Mouse (Mus musculus) heart, embryonic 16.5 days (tissue): ENCODE measurements around the gene Stk26. TPM values are rescaled to one million over a fixed set of nuclear protein-coding genes. Genes with fewer than 3 reads are reported as not detected.

Experiments used
- ATAC-seq: fragments of 200-750 bp; cut with Nextera tagmentation; replicated peaks from 2 replicates; pipeline ENCODE4 v1.8.0; 2017; ENCODE audit warnings: moderate number of reproducible peaks; ENCODE audit not compliant: insufficient read depth, low FRiP score; ENCODE audit errors: extremely low read depth
- H3K27ac ChIP-seq: fragments of 300-500 bp; sonication (generic); 2 replicates; pipeline ENCODE4 v1.5.1; 2014; ENCODE audit warnings: mild to moderate bottlenecking, low read length, control low read depth, moderate library complexity
- H3K27me3 ChIP-seq: fragments of 300-500 bp; sonication (generic); 2 replicates; pipeline ENCODE4 v1.6.1; 2014; ENCODE audit warnings: low read length, mixed read lengths; ENCODE audit not compliant: control insufficient read depth, insufficient read depth
- H3K36me3 ChIP-seq: fragments of 300-500 bp; sonication (generic); 2 replicates; pipeline ENCODE4 v1.6.1; 2014; ENCODE audit not compliant: control insufficient read depth, insufficient read depth
- H3K4me1 ChIP-seq: fragments of 300-500 bp; sonication (generic); 2 replicates; pipeline ENCODE4 v1.6.1; 2014; ENCODE audit warnings: low read length, mixed read lengths; ENCODE audit not compliant: control insufficient read depth, insufficient read depth
- H3K4me2 ChIP-seq: fragments of 300-500 bp; sonication (generic); 2 replicates; pipeline ENCODE4 v1.6.1; 2014; ENCODE audit warnings: low read depth, mild to moderate bottlenecking, control low read depth, low read length
- H3K4me3 ChIP-seq: fragments of 300-500 bp; sonication (generic); 2 replicates; pipeline ENCODE4 v1.5.1; 2014; ENCODE audit warnings: mild to moderate bottlenecking, control low read depth, low read length
- H3K9ac ChIP-seq: fragments of 300-500 bp; sonication (generic); 2 replicates; pipeline ENCODE4 v1.6.1; 2014; ENCODE audit warnings: low read length, control low read depth
- H3K9me3 ChIP-seq: fragments of 300-500 bp; sonication (generic); replicated peaks from 2 replicates; pipeline ENCODE4 v1.6.1; 2016; ENCODE audit warnings: low read length; ENCODE audit not compliant: control insufficient read depth
- whole genome bisulfite sequencing: fragments of 180-500 bp; shearing (Covaris S2); extraction: QIAGEN DNeasy Blood & Tissue Kit; methylation state at CpG from one replicate; pipeline ENCODE4 v1.1.7; 2014; 5-methylcytosine and 5-hydroxymethylcytosine counted together
- polyA plus RNA-seq: library from polyadenylated mRNA; unstranded; fragments of >200 nt; fragmentation: Nextera tagmentation; extraction: Ambion mirVana; gene quantifications from 2 replicates; pipeline ENCODE4 v1.2.1, GENCODE M21; 2015

Stk26 gene
- polyA plus RNA-seq, 1 experiment from 2014 or later, result 4.3 TPM

GRCm38 (mm10) chrX:50903497-50903896, 62.6 kb downstream of the Stk26 start:
- Histone ChIP-seq H3K9me3 (no peaks in the 10 kb centered on the region), H3K4me2 (no peak overlapping the region), H3K27me3 (no peaks in the 10 kb centered on the region), H3K36me3 (no peaks in the 10 kb centered on the region), H3K27ac (no peak overlapping the region), H3K9ac (no peak overlapping the region), H3K4me1 (no peaks in the 10 kb centered on the region), H3K4me3 (no peak overlapping the region)
- WGBS, result 70% methylated on average over 3 of the region's 3 CpGs
- no peak for ATAC-seq

GRCm38 (mm10) chrX:50909915-50910314, 69.1 kb downstream of the Stk26 start:
- no peak overlapping the region for H3K4me3 ChIP-seq
- H3K27ac ChIP-seq, result no peak overlapping the region
- H3K4me2 ChIP-seq, result no peak overlapping the region
- whole genome bisulfite sequencing, result 71% methylated on average over 5 of the region's 5 CpGs
- no peaks in the 10 kb centered on the region for H3K27me3 ChIP-seq
- ATAC-seq, result no peak
- no peaks in the 10 kb centered on the region for H3K9me3 ChIP-seq
- no peak overlapping the region for H3K9ac ChIP-seq
- no peaks in the 10 kb centered on the region for H3K36me3 ChIP-seq
- H3K4me1 ChIP-seq, result no peaks in the 10 kb centered on the region

GRCm38 (mm10) chrX:50917389-50917788, 76.5 kb downstream of the Stk26 start:
- Histone ChIP-seq H3K4me1 (no peaks in the 10 kb centered on the region), H3K4me2 (no peak overlapping the region), H3K27me3 (peaks cover 2% of the 10 kb centered on the region; the same call in 1 of the 2 replicates), H3K9ac (no peak overlapping the region), H3K36me3 (no peaks in the 10 kb centered on the region), H3K9me3 (no peaks in the 10 kb centered on the region), H3K27ac (no peak overlapping the region), H3K4me3 (no peak overlapping the region)
- 50% methylated on average over 3 of the region's 3 CpGs for WGBS
- no peak for ATAC-seq

- Histone ChIP-seq H3K36me3 (no peaks in the 10 kb centered on the region), H3K4me1 (no peaks in the 10 kb centered on the region), H3K4me2 (no peak overlapping the region), H3K9me3 (no peaks in the 10 kb centered on the region), H3K9ac (no peak overlapping the region), H3K27me3 (peaks cover 2% of the 10 kb centered on the region; the same call in 1 of the 2 replicates), H3K27ac (no peak overlapping the region), H3K4me3 (no peak overlapping the region)
- no peak for ATAC-seq
- WGBS, result 34% methylated on average over 3 of the region's 3 CpGs
These were observed 77.9 kb downstream of the Stk26 start for GRCm38 (mm10) chrX:50918754-50919153.

GRCm38 (mm10) chrX:50924629-50925364, 84.0 kb downstream of the Stk26 start:
- no peaks in the 10 kb centered on the region for H3K9me3 ChIP-seq
- no peaks in the 10 kb centered on the region for H3K36me3 ChIP-seq
- no peak for ATAC-seq
- WGBS, result 28% methylated on average over 18 of the region's 18 CpGs
- no peaks in the 10 kb centered on the region; the same call in 1 of the 2 replicates for H3K4me1 ChIP-seq
- H3K27ac ChIP-seq, result no peak overlapping the region
- peak overlapping the region; percentile 34; the same call in 1 of the 2 replicates for H3K4me2 ChIP-seq
- no peak overlapping the region for H3K4me3 ChIP-seq
- no peak overlapping the region for H3K9ac ChIP-seq
- no peaks in the 10 kb centered on the region for H3K27me3 ChIP-seq

- Histone ChIP-seq H3K36me3 (no peaks in the 10 kb centered on the region), H3K4me1 (no peaks in the 10 kb centered on the region; the same call in 1 of the 2 replicates), H3K9me3 (no peaks in the 10 kb centered on the region), H3K9ac (no peak overlapping the region), H3K27ac (no peak overlapping the region), H3K4me3 (no peak overlapping the region), H3K4me2 (no peak overlapping the region), H3K27me3 (no peaks in the 10 kb centered on the region)
- ATAC-seq, result no peak
- 61% methylated on average over 10 of the region's 10 CpGs for WGBS
These were observed 86.2 kb downstream of the Stk26 start for GRCm38 (mm10) chrX:50926893-50927545.

- ATAC-seq, result no peak
- no peak overlapping the region for H3K9ac ChIP-seq
- H3K27me3 ChIP-seq, result no peaks in the 10 kb centered on the region
- no peaks in the 10 kb centered on the region for H3K4me1 ChIP-seq
- no peaks in the 10 kb centered on the region for H3K9me3 ChIP-seq
- no peak overlapping the region for H3K4me3 ChIP-seq
- no peaks in the 10 kb centered on the region for H3K36me3 ChIP-seq
- H3K27ac ChIP-seq, result no peak overlapping the region
- WGBS, result 50% methylated on average over 3 of the region's 3 CpGs
- H3K4me2 ChIP-seq, result no peak overlapping the region
These were observed 89.5 kb downstream of the Stk26 start for GRCm38 (mm10) chrX:50930309-50930708.

GRCm38 (mm10) chrX:50937117-50937516, 96.3 kb downstream of the Stk26 start:
- H3K27me3 ChIP-seq, result no peaks in the 10 kb centered on the region
- no peak overlapping the region for H3K4me2 ChIP-seq
- 70% methylated on average over 3 of the region's 3 CpGs for WGBS
- no peaks in the 10 kb centered on the region for H3K36me3 ChIP-seq
- H3K9me3 ChIP-seq, result no peaks in the 10 kb centered on the region
- ATAC-seq, result no peak
- no peaks in the 10 kb centered on the region for H3K4me1 ChIP-seq
- H3K4me3 ChIP-seq, result no peak overlapping the region
- H3K9ac ChIP-seq, result no peak overlapping the region
- H3K27ac ChIP-seq, result no peak overlapping the region

GRCm38 (mm10) chrX:50942610-50943009, 101.8 kb downstream of the Stk26 start, which contains the start of gene Frmd7:
Gene Frmd7, minus strand, starts transcription at chrX:50942710.
- Histone ChIP-seq H3K27me3 (no peaks in the 10 kb centered on the region), H3K4me3 (no peak within 1 kb of the TSS), H3K27ac (no peak within 1 kb of the TSS), H3K9ac (no peak within 1 kb of the TSS), H3K9me3 (no peaks in the 10 kb centered on the region), H3K36me3 (no peaks in the 10 kb centered on the region), H3K4me1 (no peaks in the 10 kb centered on the region), H3K4me2 (no peak within 1 kb of the TSS)
- 75% methylated on average over 14 of the region's 14 CpGs for WGBS
- ATAC-seq, result no peak
